ENCODE assay signal across 8 mouse cellular contexts in the genomic region with DNA sequence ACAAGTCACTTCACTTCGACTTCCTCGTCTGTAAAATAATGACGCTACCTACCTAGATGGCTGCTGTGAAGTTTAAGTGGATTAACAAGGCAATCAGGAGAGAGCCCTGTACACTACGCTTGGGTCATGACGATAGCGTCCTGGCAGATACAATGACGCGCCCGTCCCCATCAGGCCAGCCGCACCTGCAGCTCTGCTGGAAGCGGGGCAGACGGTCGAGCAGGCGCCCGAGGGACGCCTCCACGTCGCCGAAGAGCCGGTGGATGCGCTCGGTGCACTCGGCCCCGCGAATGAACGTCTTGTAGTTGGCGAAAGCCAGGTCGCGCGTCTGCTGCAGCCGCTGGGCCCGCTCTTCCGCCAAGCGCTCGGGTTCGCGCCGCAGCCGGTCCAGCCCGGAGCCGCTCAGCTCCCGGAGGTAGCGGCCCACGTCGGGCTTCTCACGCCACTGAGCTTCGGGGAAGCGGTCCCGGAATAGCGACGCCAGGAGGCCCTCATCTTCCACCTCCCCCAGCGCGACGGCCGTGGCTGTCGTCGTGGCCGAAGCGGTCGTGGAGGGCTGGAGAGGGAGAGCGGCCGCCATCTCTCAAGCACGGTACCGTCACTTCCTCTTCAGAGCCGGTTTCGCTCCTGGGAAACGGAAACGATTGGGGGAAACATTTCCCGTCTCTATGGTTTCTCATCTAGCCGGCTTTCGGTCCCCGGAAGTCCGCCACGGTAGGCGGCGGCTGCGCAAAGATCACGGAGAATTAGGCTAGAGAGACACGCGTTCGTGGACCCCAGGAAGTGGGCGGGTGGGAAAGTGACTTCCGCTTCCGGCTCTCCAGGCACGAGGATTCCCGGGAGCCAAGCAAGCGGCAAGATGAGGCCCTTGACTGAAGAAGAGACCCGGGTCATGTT. TPM values are rescaled to one million over a fixed set of nuclear protein-coding genes. Genes with fewer than 3 reads are reported as not detected.
DNase-seq lines count a peak whose midpoint lies in the region; ATAC-seq and TF ChIP-seq lines count a peak whose summit lies in the region.

A gene (minus strand): TSS at position 614 of the 897 bp plus-strand sequence.
A gene (plus strand): TSS at position 802 of the 897 bp plus-strand sequence.

- H3K9me3 ChIP-seq in embryonic facial prominence, embryonic 14.5 days (ENCODE audit: control insufficient read depth, low read length): no peaks in the 10 kb centered on the region
- H3K9me3 ChIP-seq in limb, embryonic 13.5 days: no peaks in the 10 kb centered on the region
- H3K9me3 ChIP-seq in midbrain, embryonic 16.5 days (replicated peaks; ENCODE audit: control insufficient read depth, low read length, poor library complexity, severe bottlenecking): no peaks in the 10 kb centered on the region

- H3K36me3 ChIP-seq in embryonic facial prominence, embryonic 14.5 days (ENCODE audit: control insufficient read depth, insufficient read depth, low read length): peaks cover 55% of the 10 kb centered on the region
- peaks cover 3% of the 10 kb centered on the region for H3K36me3 ChIP-seq in heart, adult 2 months (ENCODE audit: control insufficient read depth, insufficient read depth, low read length)
- H3K36me3 ChIP-seq in limb, embryonic 13.5 days: peaks cover 59% of the 10 kb centered on the region
- peaks cover 33% of the 10 kb centered on the region for H3K36me3 ChIP-seq in midbrain, embryonic 16.5 days (ENCODE audit: control insufficient read depth, insufficient read depth, low read length)

- no peak for TF ChIP-seq CTCF in heart, adult 2 months (IDR thresholded peaks at IDR 0.05)

- intact Hi-C loops in heart, adult 2 months (cut with DNase I): loop anchor here (1.0 to 2.0 kb wide), 2 partner anchors 25 to 40 kb away; a partner anchor contains a TSS

- H3K79me2 ChIP-seq in heart, adult 2 months (replicated peaks; ENCODE audit: control insufficient read depth, insufficient read depth, low read length): peaks cover 2% of the 10 kb centered on the region; the same call in 1 of the 2 replicates

- peak; percentile 86 for TF ChIP-seq POLR2A in heart, adult 2 months (IDR thresholded peaks at IDR 0.05; ENCODE audit: insufficient read depth, low read depth, low read length)

- peak; percentile 88 for TF ChIP-seq EP300 in heart, adult 2 months (IDR thresholded peaks at IDR 0.05; ENCODE audit: insufficient read depth, low read depth, low read length)

- H3K27me3 ChIP-seq in embryonic facial prominence, embryonic 14.5 days (replicated peaks; ENCODE audit: control insufficient read depth, insufficient read depth, low read length): no peaks in the 10 kb centered on the region
- no peaks in the 10 kb centered on the region for H3K27me3 ChIP-seq in heart, adult 2 months (ENCODE audit: control insufficient read depth, insufficient read depth, low read length)
- H3K27me3 ChIP-seq in limb, embryonic 13.5 days: no peaks in the 10 kb centered on the region
- H3K27me3 ChIP-seq in midbrain, embryonic 16.5 days (ENCODE audit: control insufficient read depth, insufficient read depth, low read depth, low read length): no peaks in the 10 kb centered on the region

- H3K4me1 ChIP-seq in embryonic facial prominence, embryonic 14.5 days (ENCODE audit: control insufficient read depth, insufficient read depth, low read length): peaks cover 14% of the 10 kb centered on the region
- peaks cover 2% of the 10 kb centered on the region for H3K4me1 ChIP-seq in heart, adult 2 months (ENCODE audit: control insufficient read depth, insufficient read depth, low read length)
- peaks cover 16% of the 10 kb centered on the region for H3K4me1 ChIP-seq in limb, embryonic 13.5 days
- peaks cover 17% of the 10 kb centered on the region for H3K4me1 ChIP-seq in midbrain, embryonic 16.5 days (ENCODE audit: control insufficient read depth, insufficient read depth, low read length)

- 2% methylated on average over 54 of the region's 88 CpGs for WGBS in embryonic facial prominence, embryonic 14.5 days
- under 1% methylated on average over 88 of the region's 88 CpGs for WGBS in heart, adult 2 months
- under 1% methylated on average over 88 of the region's 88 CpGs for WGBS in limb, embryonic 13.5 days
- WGBS in midbrain, embryonic 16.5 days: under 1% methylated on average over 79 of the region's 88 CpGs

- H3K9ac ChIP-seq in embryonic facial prominence, embryonic 14.5 days (ENCODE audit: low read depth, low read length): peak within 1 kb of the TSS; percentile 88
- peak within 1 kb of the TSS; percentile 92 for H3K9ac ChIP-seq in heart, adult 2 months (ENCODE audit: low read depth, low read length)
- peak within 1 kb of the TSS; percentile 94 for H3K9ac ChIP-seq in limb, embryonic 13.5 days
- H3K9ac ChIP-seq in midbrain, embryonic 16.5 days (ENCODE audit: low read depth, low read length): peak within 1 kb of the TSS; percentile 92

- H3K27ac ChIP-seq in embryonic facial prominence, embryonic 14.5 days (replicated peaks; ENCODE audit: low read depth, low read length): peak within 1 kb of the TSS; percentile 76; the same call in 1 of the 2 replicates
- peak within 1 kb of the TSS; percentile 88 for H3K27ac ChIP-seq in heart, adult 2 months
- H3K27ac ChIP-seq in limb, embryonic 13.5 days: peak within 1 kb of the TSS; percentile 33; the same call in 1 of the 2 replicates
- H3K27ac ChIP-seq in midbrain, embryonic 16.5 days (ENCODE audit: low read length): peak within 1 kb of the TSS; percentile 87

- ATAC-seq in embryonic facial prominence, embryonic 14.5 days (ENCODE audit: low read depth): peak; percentile 98
- peak; percentile 95 for ATAC-seq in limb, embryonic 13.5 days (ENCODE audit: low FRiP score, low read depth)
- ATAC-seq in midbrain, embryonic 16.5 days: peak; percentile 96

- peak within 1 kb of the TSS; percentile 87 for H3K4me2 ChIP-seq in embryonic facial prominence, embryonic 14.5 days (ENCODE audit: low read depth, low read length)
- peak within 1 kb of the TSS; percentile 97 for H3K4me2 ChIP-seq in limb, embryonic 13.5 days (replicated peaks)
- peak within 1 kb of the TSS; percentile 97 for H3K4me2 ChIP-seq in midbrain, embryonic 16.5 days (ENCODE audit: low read length)

- H3K4me3 ChIP-seq in embryonic facial prominence, embryonic 14.5 days (ENCODE audit: low read depth, low read length): peak within 1 kb of the TSS; percentile 90
- H3K4me3 ChIP-seq in heart, adult 2 months: peak within 1 kb of the TSS; percentile 95
- H3K4me3 ChIP-seq in limb, embryonic 13.5 days: peak within 1 kb of the TSS; percentile 100
- peak within 1 kb of the TSS; percentile 96 for H3K4me3 ChIP-seq in midbrain, embryonic 16.5 days (ENCODE audit: low read depth, low read length)

- peak; percentile 98 for DNase-seq in 3T3-L1 (ENCODE audit: low read depth, low spot score)
- DNase-seq in adrenal gland, postnatal 4 days (ENCODE audit: low spot score in 2 of 2): peak; percentile 77 to 92
- DNase-seq in embryonic facial prominence, embryonic 14.5 days (ENCODE audit: low spot score): peak; percentile 99
- peak; percentile 93 to 98 for DNase-seq in heart, adult 2 months
- peak; percentile 97 to 98 for DNase-seq in kidney, adult 8-10 months
- DNase-seq in spleen, postnatal 10 days (ENCODE audit: low spot score in 2 of 2): peak; percentile 79 to 93

RNA-seq across cellular contexts. Expression of the first gene that starts in this region (rescaled TPM):
- 10 to 100 TPM; 32.4 to 37.4 TPM for total RNA-seq in adrenal gland, postnatal 4 days (2021)
- 32.8 and 39.0 TPM in 2 replicates for polyA plus RNA-seq in embryonic facial prominence, embryonic 14.5 days (2014; fragmentation: Nextera tagmentation; extraction: Ambion mirVana)
- 10 to 100 TPM; 17.9 to 18.7 TPM for total RNA-seq in heart, adult 2 months (2021)
- polyA plus RNA-seq in heart, adult 2 months (2012; rRNA removed): 17.2 and 26.5 TPM in 2 replicates
- 37.5 and 40.8 TPM in 2 replicates for polyA plus RNA-seq in limb, embryonic 13.5 days (2015; fragmentation: Nextera tagmentation; extraction: Ambion mirVana)
- polyA plus RNA-seq in midbrain, embryonic 16.5 days (2015; fragmentation: Nextera tagmentation; extraction: Ambion mirVana): 37.7 and 39.5 TPM in 2 replicates

RNA-seq across cellular contexts. Expression of the second gene that starts in this region (rescaled TPM):
- total RNA-seq in adrenal gland, postnatal 4 days (2021): 10 to 100 TPM; 57.7 to 60.0 TPM
- polyA plus RNA-seq in embryonic facial prominence, embryonic 14.5 days (2014; fragmentation: Nextera tagmentation; extraction: Ambion mirVana): 97.3 and 98.4 TPM in 2 replicates
- 10 to 100 TPM; 19.4 to 27.3 TPM for total RNA-seq in heart, adult 2 months (2021)
- polyA plus RNA-seq in heart, adult 2 months (2012; rRNA removed): 19.7 and 27.9 TPM in 2 replicates
- 99.9 and 104 TPM in 2 replicates for polyA plus RNA-seq in limb, embryonic 13.5 days (2015; fragmentation: Nextera tagmentation; extraction: Ambion mirVana)
- 65.9 and 67.8 TPM in 2 replicates for polyA plus RNA-seq in midbrain, embryonic 16.5 days (2015; fragmentation: Nextera tagmentation; extraction: Ambion mirVana)

Comparison
In these comparisons a context has a peak if more than half of its experiments do, and no peak if none do; other contexts are left out.
1. Peak in every context shown above with its lines: DNase-seq, ATAC-seq, H3K4me3 ChIP-seq and H3K27ac ChIP-seq.
2. H3K27ac ChIP-seq: peak in every context shown above with its lines; median percentile 88 in heart, adult 2 months; 87 in midbrain, embryonic 16.5 days; 76 in embryonic facial prominence, embryonic 14.5 days; 33 in limb, embryonic 13.5 days.